14 mouse cellular contexts compared by ENCODE assay signal in the genomic region with DNA sequence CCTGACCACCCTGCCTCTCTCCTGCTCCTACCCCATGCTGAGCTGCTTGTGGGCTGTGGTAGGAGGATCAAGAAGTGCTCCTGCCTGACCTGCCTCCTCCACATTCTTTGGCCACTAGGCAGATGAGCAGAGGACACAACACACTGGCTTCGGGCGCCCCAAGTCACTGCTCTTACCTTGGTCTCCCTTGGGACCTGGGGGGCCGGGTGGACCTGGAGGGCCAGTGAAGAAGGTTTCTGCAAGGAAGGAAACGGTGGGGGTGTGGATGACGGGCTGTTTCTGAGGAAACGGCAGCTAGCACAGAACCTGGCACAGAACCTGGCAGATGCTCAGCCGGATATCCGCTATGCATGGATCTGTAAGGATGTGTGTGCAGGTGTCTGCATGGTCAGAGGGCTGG. TPM values are rescaled to one million over a fixed set of nuclear protein-coding genes. Genes with fewer than 3 reads are reported as not detected.
"Had no signal": no experiment of that assay in that cellular context is flagged by ENCODE, and none has a peak within 500 bp of the region (broad histone marks: within the 10 kb centered on the region; RNA-seq: fewer than 3 reads in every experiment).

No protein-coding gene starts in this region.

- DNase-seq: kidney, adult 11 months; kidney, adult 9 months; kidney, postnatal 10 days; left cerebral cortex, postnatal 4 days; liver, postnatal 0 days; lung, embryonic 14.5 days; midbrain, embryonic 14.5 days; thymus, postnatal 25 days had no signal

- H3K9ac ChIP-seq: intestine, embryonic 15.5 days; limb, embryonic 13.5 days; liver, embryonic 14.5 days; liver, postnatal 0 days; lung, embryonic 14.5 days had no signal

- H3K4me2 ChIP-seq: intestine, embryonic 15.5 days; limb, embryonic 13.5 days; lung, embryonic 14.5 days; midbrain, embryonic 11.5 days had no signal

- H3K9me3 ChIP-seq: intestine, embryonic 15.5 days; limb, embryonic 13.5 days had no signal

- H3K36me3 ChIP-seq: intestine, embryonic 15.5 days had no signal

- H3K4me1 ChIP-seq: limb, embryonic 13.5 days had no signal

- H3K27me3 ChIP-seq: intestine, embryonic 15.5 days; limb, embryonic 13.5 days had no signal

- H3K4me3 ChIP-seq: intestine, embryonic 15.5 days; limb, embryonic 13.5 days had no signal

- H3K27ac ChIP-seq: intestine, embryonic 15.5 days; limb, embryonic 13.5 days; liver, embryonic 14.5 days; macrophage had no signal

- ATAC-seq: intestine, embryonic 15.5 days; liver, postnatal 0 days; lung, postnatal 0 days had no signal

RNA-seq across cellular contexts. Expression of a gene that starts 38.7 kb away (rescaled TPM):
- polyA plus RNA-seq: macrophage had no signal
